Mouse (Mus musculus) limb, embryonic 14.5 days (tissue): ENCODE measurements around the gene Artn. TPM values are rescaled to one million over a fixed set of nuclear protein-coding genes. Genes with fewer than 3 reads are reported as not detected.

Experiments used
- ATAC-seq: fragments of 200-750 bp; cut with Nextera tagmentation; 2 replicates; pipeline ENCODE4 v1.8.0; 2017; ENCODE audit warnings: low read depth, moderate number of reproducible peaks, moderate TSS enrichment; ENCODE audit not compliant: low FRiP score
- DNase-seq: peaks from one replicate; pipeline ENCODE4 v3.0.0-alpha.2; 2015; ENCODE audit warnings: low spot score
- H3K27ac ChIP-seq: fragments of 300-500 bp; sonication (generic); replicated peaks from 2 replicates; pipeline ENCODE4 v1.5.1; 2014; ENCODE audit warnings: low read depth, mild to moderate bottlenecking, low read length, moderate library complexity, mixed read lengths
- H3K27me3 ChIP-seq: fragments of 300-500 bp; sonication (generic); 2 replicates; pipeline ENCODE4 v1.6.1; 2014; ENCODE audit warnings: low read length, mixed read lengths; ENCODE audit not compliant: control insufficient read depth, insufficient read depth
- H3K36me3 ChIP-seq: fragments of 300-500 bp; sonication (generic); 2 replicates; pipeline ENCODE4 v1.6.1; 2014; ENCODE audit warnings: mild to moderate bottlenecking, low read length, moderate library complexity, mixed read lengths; ENCODE audit not compliant: control insufficient read depth, insufficient read depth
- H3K4me1 ChIP-seq: fragments of 300-500 bp; sonication (generic); 2 replicates; pipeline ENCODE4 v1.6.1; 2014; ENCODE audit warnings: antibody characterized with exemption, low read length, mixed read lengths; ENCODE audit not compliant: control insufficient read depth, insufficient read depth
- H3K4me2 ChIP-seq: fragments of 300-500 bp; sonication (generic); replicated peaks from 2 replicates; pipeline ENCODE4 v1.6.1; 2014; ENCODE audit warnings: low read depth, mild to moderate bottlenecking, low read length, moderate library complexity; ENCODE audit not compliant: severe bottlenecking
- H3K4me3 ChIP-seq: fragments of 300-500 bp; sonication (generic); replicated peaks from 2 replicates; pipeline ENCODE4 v1.5.1; 2014; ENCODE audit warnings: low read length
- H3K9ac ChIP-seq: fragments of 300-500 bp; sonication (generic); 2 replicates; pipeline ENCODE4 v1.6.1; 2014; ENCODE audit warnings: mild to moderate bottlenecking, low read depth, low read length, moderate library complexity; ENCODE audit not compliant: severe bottlenecking
- H3K9me3 ChIP-seq: fragments of 300-500 bp; sonication (generic); 2 replicates; pipeline ENCODE4 v1.6.1; 2016; ENCODE audit warnings: low read length; ENCODE audit not compliant: control insufficient read depth
- POLR2A ChIP-seq: fragments of 200-500 bp; IDR thresholded peaks from 2 replicates; pipeline ENCODE4 v1.8.0; 2012; ENCODE audit warnings: inconsistent platforms, mild to moderate bottlenecking, moderate library complexity, borderline replicate concordance; ENCODE audit not compliant: insufficient read depth, insufficient read length; ENCODE audit errors: extremely low read depth
- WGBS: fragments of 180-500 bp; shearing (Covaris S2); extraction: QIAGEN DNeasy Blood & Tissue Kit; methylation state at CpG from one replicate; pipeline ENCODE4 v1.1.7; 2014; 5-methylcytosine and 5-hydroxymethylcytosine counted together
- polyA plus RNA-seq, 2 experiments: library from polyadenylated mRNA; depleted of rRNA in 1 of 2; stranded (reverse) in 1 of 2; unstranded in 1 of 2; fragments of >200 nt; fragmentation: Nextera tagmentation in 1 of 2; extraction: Ambion mirVana in 1 of 2; gene quantifications; 2 replicates each; pipeline versions ENCODE4 v1.2.1 to v1.2.3; 2012 to 2014

Gene Artn
- polyA plus RNA-seq, 2 experiments = 4.1 to 5.5 TPM

GRCm38 (mm10) chr4:117921358-117921757 lies 8.2 kb downstream of the Artn start:
- Histone ChIP-seq H3K4me1 (peaks cover 2% of the 10 kb centered on the region), H3K27ac (no peak overlapping the region), H3K9me3 (no peaks in the 10 kb centered on the region), H3K4me3 (no peak overlapping the region), H3K27me3 (peaks cover 8% of the 10 kb centered on the region; the same call in 1 of the 2 replicates), H3K4me2 (no peak overlapping the region), H3K9ac (no peak overlapping the region), H3K36me3 (no peaks in the 10 kb centered on the region)
- WGBS = 85% methylated on average over 2 of the region's 2 CpGs
- ATAC-seq (no peak), DNase-seq (no peak)
- no peak for TF ChIP-seq POLR2A

GRCm38 (mm10) chr4:117918762-117919161 lies 10.8 kb downstream of the Artn start:
- Histone ChIP-seq H3K27me3 (no peaks in the 10 kb centered on the region), H3K4me3 (no peak overlapping the region), H3K36me3 (no peaks in the 10 kb centered on the region), H3K27ac (no peak overlapping the region), H3K9me3 (no peaks in the 10 kb centered on the region), H3K4me1 (peaks cover 6% of the 10 kb centered on the region), H3K4me2 (no peak overlapping the region), H3K9ac (no peak overlapping the region)
- no peak for DNase-seq
- no peak for TF ChIP-seq POLR2A
- 83% methylated on average over 5 of the region's 5 CpGs for WGBS
- no peak for ATAC-seq

GRCm38 (mm10) chr4:117918261-117918660 lies 11.3 kb downstream of the Artn start:
- no peaks in the 10 kb centered on the region for H3K27me3 ChIP-seq
- 77% methylated on average over 3 of the region's 3 CpGs for WGBS
- ATAC-seq (no peak), DNase-seq (peak; percentile 44)
- H3K4me1 ChIP-seq = peaks cover 11% of the 10 kb centered on the region
- H3K4me3 ChIP-seq = no peak overlapping the region
- H3K4me2 ChIP-seq = no peak overlapping the region
- no peak overlapping the region for H3K9ac ChIP-seq
- H3K27ac ChIP-seq = no peak overlapping the region
- no peaks in the 10 kb centered on the region for H3K9me3 ChIP-seq
- no peaks in the 10 kb centered on the region for H3K36me3 ChIP-seq
- no peak for TF ChIP-seq POLR2A

GRCm38 (mm10) chr4:117917847-117918246 lies 11.7 kb downstream of the Artn start:
- TF ChIP-seq POLR2A = no peak
- WGBS = 88% methylated on average over 4 of the region's 4 CpGs

GRCm38 (mm10) chr4:117917402-117917801 lies 12.2 kb downstream of the Artn start:
- Histone ChIP-seq H3K9ac (no peak overlapping the region), H3K27me3 (no peaks in the 10 kb centered on the region), H3K27ac (no peak overlapping the region), H3K4me3 (no peak overlapping the region), H3K9me3 (no peaks in the 10 kb centered on the region), H3K4me2 (no peak overlapping the region), H3K36me3 (0 out of 2 replicates have a peak, but pooled peaks cover 4% of the 10 kb centered on the region), H3K4me1 (peaks cover 18% of the 10 kb centered on the region)
- WGBS = 80% methylated on average over 4 of the region's 4 CpGs
- TF ChIP-seq POLR2A = no peak
- no peak for DNase-seq
- no peak for ATAC-seq

More at GRCm38 (mm10) chr4:117917847-117918246, 11.7 kb downstream of the Artn start:
- ATAC-seq = no peak
- peaks cover 15% of the 10 kb centered on the region for H3K4me1 ChIP-seq
- no peak overlapping the region for H3K9ac ChIP-seq
- DNase-seq = no peak
- H3K9me3 ChIP-seq = no peaks in the 10 kb centered on the region
- H3K27me3 ChIP-seq = no peaks in the 10 kb centered on the region
- H3K4me3 ChIP-seq = no peak overlapping the region
- H3K36me3 ChIP-seq = no peaks in the 10 kb centered on the region
- no peak overlapping the region for H3K4me2 ChIP-seq
- H3K27ac ChIP-seq = no peak overlapping the region

GRCm38 (mm10) chr4:117916386-117916785 lies 13.2 kb downstream of the Artn start:
- H3K4me1 ChIP-seq = peaks cover 18% of the 10 kb centered on the region
- no peak for TF ChIP-seq POLR2A
- H3K9me3 ChIP-seq = no peaks in the 10 kb centered on the region
- peaks cover 14% of the 10 kb centered on the region for H3K36me3 ChIP-seq
- WGBS = 78% methylated on average over 5 of the region's 5 CpGs
- no peak for DNase-seq
- H3K9ac ChIP-seq = no peak overlapping the region
- no peak overlapping the region for H3K4me3 ChIP-seq
- no peak for ATAC-seq
- H3K4me2 ChIP-seq = no peak overlapping the region
- no peaks in the 10 kb centered on the region for H3K27me3 ChIP-seq
- H3K27ac ChIP-seq = no peak overlapping the region
